Mouse (Mus musculus) hindbrain, embryonic 16.5 days (tissue): ENCODE results near the gene Ntn4. TPM values are rescaled to one million over a fixed set of nuclear protein-coding genes. Genes with fewer than 3 reads are reported as not detected.

Experiments used
- ATAC-seq: fragments of 200-750 bp; cut with Nextera tagmentation; 2 replicates; pipeline ENCODE4 v1.8.0; 2017; ENCODE audit warnings: moderate TSS enrichment, moderate library complexity
- H3K27ac ChIP-seq: fragments of 300-500 bp; sonication (generic); 2 replicates; pipeline ENCODE4 v1.5.1; 2014; ENCODE audit warnings: low read depth, mild to moderate bottlenecking, control low read depth, low read length, moderate library complexity
- H3K27me3 ChIP-seq: fragments of 300-500 bp; sonication (generic); replicated peaks from 2 replicates; pipeline ENCODE4 v1.6.1; 2014; ENCODE audit warnings: low read length; ENCODE audit not compliant: control insufficient read depth, insufficient read depth
- H3K36me3 ChIP-seq: fragments of 300-500 bp; sonication (generic); 2 replicates; pipeline ENCODE4 v1.6.1; 2014; ENCODE audit warnings: mild to moderate bottlenecking, low read length, moderate library complexity, mixed read lengths; ENCODE audit not compliant: control insufficient read depth, insufficient read depth
- H3K4me1 ChIP-seq: fragments of 300-500 bp; sonication (generic); 2 replicates; pipeline ENCODE4 v1.6.1; 2014; ENCODE audit warnings: low read depth, low read length; ENCODE audit not compliant: control insufficient read depth, insufficient read depth
- H3K4me2 ChIP-seq: fragments of 300-500 bp; sonication (generic); 2 replicates; pipeline ENCODE4 v1.6.1; 2014; ENCODE audit warnings: mild to moderate bottlenecking, low read length, control low read depth, moderate library complexity
- H3K4me3 ChIP-seq: fragments of 300-500 bp; sonication (generic); 2 replicates; pipeline ENCODE4 v1.5.1; 2014; ENCODE audit warnings: mild to moderate bottlenecking, low read length, control low read depth, moderate library complexity
- H3K9ac ChIP-seq: fragments of 300-500 bp; sonication (generic); 2 replicates; pipeline ENCODE4 v1.6.1; 2014; ENCODE audit warnings: low read depth, mild to moderate bottlenecking, control low read depth, low read length, moderate library complexity
- H3K9me3 ChIP-seq: fragments of 300-500 bp; sonication (generic); 2 replicates; pipeline ENCODE4 v1.6.1; 2014; ENCODE audit warnings: mild to moderate bottlenecking, low read length, moderate library complexity; ENCODE audit not compliant: control insufficient read depth
- WGBS: fragments of 180-500 bp; shearing (Covaris S2); extraction: QIAGEN DNeasy Blood & Tissue Kit; methylation state at CpG from one replicate; pipeline ENCODE4 v1.1.7; 2014; 5-methylcytosine and 5-hydroxymethylcytosine counted together
- polyA plus RNA-seq: library from polyadenylated mRNA; unstranded; fragments of >200 nt; fragmentation: Nextera tagmentation; extraction: Ambion mirVana; gene quantifications from 2 replicates; pipeline ENCODE4 v1.2.1, GENCODE M21; 2015

The Ntn4 gene
- polyA plus RNA-seq, 1 experiment from 2014 or later: 0.81 TPM

DNA sequence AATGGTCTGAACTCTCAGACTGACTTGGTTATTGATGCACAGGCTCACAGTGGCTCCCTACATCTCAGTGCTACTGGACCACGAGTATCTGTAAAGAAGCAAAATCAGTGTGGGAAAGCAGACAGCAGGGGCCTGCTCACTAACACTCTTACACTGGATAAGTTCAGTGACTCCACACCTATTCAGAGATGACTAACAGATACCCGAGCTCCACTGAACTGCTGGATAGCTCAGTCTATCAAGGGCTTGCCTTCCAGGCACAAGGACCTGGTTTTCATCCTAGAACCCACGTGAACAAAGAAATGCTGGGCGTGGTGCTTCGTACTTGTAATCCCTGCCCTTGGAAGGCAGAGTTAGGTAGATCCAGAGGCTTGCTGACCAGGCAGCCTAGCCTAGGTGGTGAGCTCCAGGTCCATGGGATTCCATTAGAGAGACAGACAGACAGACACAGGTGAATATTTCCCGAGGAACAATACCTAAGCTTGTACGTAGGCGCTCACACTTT is 8.2 kb downstream of the Ntn4 start:
- no peak overlapping the region for H3K4me2 ChIP-seq
- no peak for ATAC-seq
- H3K9ac ChIP-seq: no peak overlapping the region
- no peak overlapping the region for H3K27ac ChIP-seq
- H3K9me3 ChIP-seq: no peaks in the 10 kb centered on the region
- H3K27me3 ChIP-seq: no peaks in the 10 kb centered on the region
- H3K4me3 ChIP-seq: no peak overlapping the region
- H3K36me3 ChIP-seq: no peaks in the 10 kb centered on the region
- 90% methylated on average over 8 of the region's 8 CpGs for WGBS
- H3K4me1 ChIP-seq: no peaks in the 10 kb centered on the region

DNA sequence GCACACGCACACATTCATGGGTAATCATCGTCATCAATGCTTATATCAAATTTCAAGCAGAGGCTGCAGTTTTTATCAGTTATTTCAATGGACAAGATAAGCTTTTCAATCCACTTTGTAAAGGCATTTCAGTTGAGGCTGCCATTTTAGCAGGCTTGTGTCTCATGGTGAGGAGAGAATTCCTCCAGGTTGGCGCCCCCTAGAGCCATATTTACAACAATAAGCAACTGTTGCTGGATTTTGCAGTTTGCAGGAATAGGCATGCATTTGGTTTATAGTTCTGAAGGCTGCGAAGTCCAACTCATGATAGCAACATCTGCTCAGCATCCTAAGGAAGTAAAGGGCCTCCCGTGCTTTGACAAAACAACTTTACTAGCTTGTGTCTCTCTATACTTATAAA is 8.6 kb downstream of the Ntn4 start:
- Histone ChIP-seq H3K27ac (no peak overlapping the region), H3K4me3 (no peak overlapping the region), H3K27me3 (no peaks in the 10 kb centered on the region), H3K4me2 (no peak overlapping the region), H3K4me1 (no peaks in the 10 kb centered on the region), H3K9me3 (no peaks in the 10 kb centered on the region), H3K9ac (no peak overlapping the region), H3K36me3 (no peaks in the 10 kb centered on the region)
- ATAC-seq: no peak
- 83% methylated on average over 5 of the region's 5 CpGs for WGBS

DNA sequence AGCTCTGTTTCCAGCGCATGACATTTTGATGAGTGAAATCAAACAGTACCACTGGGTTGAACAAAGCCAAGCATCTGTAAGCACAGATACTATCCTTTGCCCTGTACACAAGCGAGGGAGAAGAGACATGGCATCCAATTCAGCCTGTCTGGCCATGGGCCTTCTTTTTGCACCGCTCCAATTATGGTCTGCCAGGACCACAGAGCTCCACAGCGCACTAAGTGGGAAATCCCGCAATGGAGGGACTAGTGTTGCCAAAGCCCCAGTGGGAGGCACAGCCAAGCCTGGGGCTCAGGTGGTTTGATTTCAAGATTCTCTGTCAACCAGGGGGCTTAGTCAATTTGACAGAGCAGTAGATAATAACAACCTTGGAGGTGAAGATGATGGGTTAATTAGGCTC is 9.1 kb downstream of the Ntn4 start:
- H3K4me1 ChIP-seq: no peaks in the 10 kb centered on the region
- no peak overlapping the region for H3K9ac ChIP-seq
- H3K9me3 ChIP-seq: no peaks in the 10 kb centered on the region
- WGBS: 80% methylated on average over 5 of the region's 5 CpGs
- H3K36me3 ChIP-seq: no peaks in the 10 kb centered on the region
- no peak overlapping the region for H3K27ac ChIP-seq
- no peak overlapping the region for H3K4me2 ChIP-seq
- no peak overlapping the region for H3K4me3 ChIP-seq
- no peak for ATAC-seq
- no peaks in the 10 kb centered on the region for H3K27me3 ChIP-seq

DNA sequence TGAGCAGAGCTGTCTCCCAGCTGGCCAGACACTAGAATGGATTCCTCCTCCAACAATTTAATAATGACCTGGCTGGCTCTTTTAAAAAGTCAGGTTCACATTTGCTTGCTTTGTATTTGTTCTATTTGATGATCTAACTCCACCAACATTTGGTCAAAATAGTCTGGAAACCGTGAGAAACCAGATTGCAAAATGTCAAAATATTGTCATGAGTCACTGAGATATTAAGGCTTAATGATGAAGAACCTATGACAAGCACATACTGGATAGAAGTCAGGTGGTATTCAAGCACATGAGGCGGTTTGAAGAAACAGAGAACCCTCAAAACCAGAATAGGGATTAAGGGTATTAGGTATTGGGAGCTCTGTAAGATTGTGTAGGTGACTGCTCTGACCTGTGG is 12.8 kb downstream of the Ntn4 start:
- Histone ChIP-seq H3K27ac (no peak overlapping the region), H3K9ac (no peak overlapping the region), H3K36me3 (no peaks in the 10 kb centered on the region), H3K9me3 (no peaks in the 10 kb centered on the region), H3K4me3 (no peak overlapping the region), H3K4me2 (no peak overlapping the region), H3K4me1 (no peaks in the 10 kb centered on the region), H3K27me3 (no peaks in the 10 kb centered on the region)
- 85% methylated on average over 2 of the region's 2 CpGs for WGBS
- ATAC-seq: no peak

DNA sequence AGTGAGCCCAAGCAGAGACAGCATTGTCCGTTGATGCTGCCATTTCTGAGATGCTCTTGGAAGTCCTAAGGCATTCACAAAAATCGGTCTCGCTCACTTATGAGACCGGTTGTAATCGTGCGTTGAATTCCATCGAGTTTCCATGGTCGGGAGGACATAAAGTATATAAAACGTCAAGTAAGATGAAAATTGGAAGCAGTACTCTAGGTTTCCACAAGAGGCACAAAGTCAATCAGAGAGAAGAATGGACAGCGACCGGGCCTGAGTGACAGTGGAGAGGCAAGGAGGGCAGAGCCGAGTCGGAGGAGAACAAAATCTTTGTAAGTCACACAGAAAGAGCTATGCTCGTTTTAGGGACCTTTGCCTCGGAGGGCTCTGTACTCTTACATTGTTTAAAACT is 14.9 kb downstream of the Ntn4 start:
- H3K9ac ChIP-seq: no peak overlapping the region
- WGBS: 82% methylated on average over 15 of the region's 15 CpGs
- no peaks in the 10 kb centered on the region for H3K27me3 ChIP-seq
- ATAC-seq: no peak
- no peak overlapping the region for H3K4me2 ChIP-seq
- no peaks in the 10 kb centered on the region for H3K4me1 ChIP-seq
- H3K27ac ChIP-seq: no peak overlapping the region
- no peak overlapping the region for H3K4me3 ChIP-seq
- H3K9me3 ChIP-seq: no peaks in the 10 kb centered on the region
- H3K36me3 ChIP-seq: no peaks in the 10 kb centered on the region

DNA sequence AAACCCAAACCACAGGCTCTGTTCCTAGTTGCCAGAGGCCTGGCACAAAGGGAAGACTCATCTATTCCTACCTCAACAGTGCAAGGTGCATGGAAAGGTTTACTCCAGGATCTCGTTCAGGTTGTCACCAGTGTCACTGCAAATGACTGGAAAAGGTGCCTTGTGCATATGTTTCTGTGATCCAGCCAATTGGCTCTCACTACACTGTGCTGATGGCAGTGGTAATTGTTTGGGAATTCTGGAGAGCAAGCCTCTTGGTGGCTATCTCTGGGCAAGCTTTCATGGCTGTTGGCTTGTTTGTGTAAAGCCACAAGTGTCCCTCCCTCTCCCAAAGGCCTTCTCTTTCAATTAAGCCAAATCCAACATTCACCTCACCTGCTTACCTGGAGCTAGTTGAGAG is 19.3 kb downstream of the Ntn4 start:
- H3K4me3 ChIP-seq: no peak overlapping the region
- 88% methylated on average over 1 of the region's 1 CpGs for WGBS
- H3K9ac ChIP-seq: no peak overlapping the region
- H3K36me3 ChIP-seq: no peaks in the 10 kb centered on the region
- H3K4me2 ChIP-seq: no peak overlapping the region
- no peaks in the 10 kb centered on the region for H3K27me3 ChIP-seq
- ATAC-seq: no peak
- H3K27ac ChIP-seq: no peak overlapping the region
- H3K9me3 ChIP-seq: no peaks in the 10 kb centered on the region
- no peaks in the 10 kb centered on the region for H3K4me1 ChIP-seq

DNA sequence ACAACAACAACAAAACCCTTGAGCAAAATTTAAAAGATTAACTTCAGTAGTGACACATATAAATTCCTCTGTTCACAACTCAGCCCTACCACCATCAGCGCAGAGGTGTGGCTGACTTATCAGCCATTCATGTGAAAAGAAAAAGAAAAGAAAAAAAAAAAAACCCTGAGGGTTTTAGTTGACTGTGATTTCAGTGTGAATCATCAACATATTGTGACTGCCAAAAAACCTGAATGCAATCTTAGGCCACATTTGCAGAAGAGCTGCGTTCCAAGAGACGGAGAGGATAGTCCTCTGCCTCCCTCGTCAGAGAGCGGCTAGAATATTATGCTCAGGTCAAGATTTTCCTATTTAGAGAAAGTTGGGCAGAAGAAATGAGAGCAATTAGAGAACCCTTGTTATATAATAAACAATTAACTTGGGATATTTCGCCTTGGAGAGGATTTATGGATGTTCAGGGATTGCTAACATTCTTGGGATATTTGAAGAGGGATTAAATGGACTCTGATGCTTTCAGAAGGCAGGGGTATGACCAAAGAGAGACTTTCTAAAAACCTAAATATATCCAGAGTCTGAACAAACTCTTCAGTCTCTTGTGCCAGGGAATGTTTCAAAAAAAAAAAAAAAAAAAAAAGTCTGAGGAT is 21.0 kb downstream of the Ntn4 start:
- no peak overlapping the region for H3K4me3 ChIP-seq
- H3K27me3 ChIP-seq: no peaks in the 10 kb centered on the region
- H3K27ac ChIP-seq: no peak overlapping the region
- H3K4me1 ChIP-seq: no peaks in the 10 kb centered on the region
- 84% methylated on average over 6 of the region's 6 CpGs for WGBS
- H3K36me3 ChIP-seq: no peaks in the 10 kb centered on the region
- H3K9me3 ChIP-seq: no peaks in the 10 kb centered on the region
- ATAC-seq: no peak
- no peak overlapping the region for H3K9ac ChIP-seq
- H3K4me2 ChIP-seq: no peak overlapping the region

DNA sequence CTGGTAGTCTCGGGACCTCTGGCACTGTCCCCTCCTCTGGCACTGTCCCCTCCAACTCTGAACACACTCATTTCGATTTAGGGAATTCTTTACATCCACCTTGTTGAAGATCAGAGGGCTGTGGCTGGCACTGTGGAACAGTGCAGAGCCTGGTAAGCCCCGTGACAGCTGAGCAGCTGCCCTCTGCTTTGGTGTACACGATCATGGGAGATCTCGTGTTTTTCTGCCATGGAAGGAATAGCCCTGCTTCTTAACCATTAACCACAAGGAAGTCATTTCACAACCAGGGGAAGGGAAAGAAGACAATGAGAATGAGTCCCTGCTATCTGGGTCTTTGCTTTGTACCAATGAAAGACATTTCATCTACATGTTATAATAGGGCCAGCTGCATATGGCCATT is 21.5 kb downstream of the Ntn4 start:
- H3K9me3 ChIP-seq: no peaks in the 10 kb centered on the region
- no peak overlapping the region for H3K4me2 ChIP-seq
- H3K27me3 ChIP-seq: no peaks in the 10 kb centered on the region
- no peaks in the 10 kb centered on the region for H3K36me3 ChIP-seq
- H3K27ac ChIP-seq: no peak overlapping the region
- H3K4me1 ChIP-seq: no peaks in the 10 kb centered on the region
- H3K9ac ChIP-seq: no peak overlapping the region
- no peak overlapping the region for H3K4me3 ChIP-seq
- 61% methylated on average over 5 of the region's 5 CpGs for WGBS
- no peak for ATAC-seq

DNA sequence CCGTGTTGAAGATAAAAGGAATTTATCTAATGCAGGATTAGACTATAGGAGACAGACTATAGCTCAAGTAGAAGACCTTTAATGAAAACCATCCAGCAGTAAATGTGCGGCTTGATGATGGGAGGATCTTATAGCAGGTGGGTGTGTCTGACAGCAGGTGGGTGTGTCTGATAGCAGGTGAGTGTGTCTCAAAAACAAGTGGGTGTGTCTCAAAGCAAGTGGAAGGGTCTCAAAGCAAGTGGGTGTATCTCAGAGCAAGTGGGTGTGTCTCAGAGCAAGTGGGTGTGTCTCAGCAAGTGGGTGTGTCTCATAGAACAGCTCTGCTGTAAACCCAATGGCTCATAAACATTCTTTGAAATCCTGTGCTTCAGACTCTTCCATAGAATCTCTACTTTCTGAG is 25.7 kb downstream of the Ntn4 start:
- Histone ChIP-seq H3K27me3 (no peaks in the 10 kb centered on the region), H3K36me3 (no peaks in the 10 kb centered on the region), H3K27ac (no peak overlapping the region), H3K4me2 (no peak overlapping the region), H3K4me3 (no peak overlapping the region), H3K9me3 (no peaks in the 10 kb centered on the region), H3K9ac (no peak overlapping the region), H3K4me1 (no peaks in the 10 kb centered on the region)
- no peak for ATAC-seq
- WGBS: 75% methylated on average over 2 of the region's 2 CpGs

DNA sequence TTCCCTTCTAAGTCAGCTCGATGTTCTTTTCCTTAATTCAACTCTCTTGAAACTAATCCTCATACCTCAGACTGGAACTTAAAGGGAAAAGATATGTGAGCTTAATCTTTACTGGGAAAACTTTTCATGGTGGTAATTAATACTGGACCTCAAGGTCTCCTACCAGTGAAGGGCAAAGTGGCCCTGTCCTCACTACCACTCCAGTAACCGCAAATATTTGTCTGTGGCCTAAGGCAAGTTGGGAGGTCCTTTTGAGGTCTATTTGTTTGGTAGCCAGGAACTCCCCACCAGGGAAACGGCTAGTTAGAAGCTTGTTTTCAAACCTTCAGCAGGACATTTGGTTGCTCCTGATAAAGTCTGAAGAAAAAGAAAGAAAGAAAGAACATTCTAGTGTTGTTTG is 26.5 kb downstream of the Ntn4 start:
- no peaks in the 10 kb centered on the region for H3K27me3 ChIP-seq
- H3K4me3 ChIP-seq: no peak overlapping the region
- no peaks in the 10 kb centered on the region for H3K9me3 ChIP-seq
- no peak overlapping the region for H3K27ac ChIP-seq
- no peaks in the 10 kb centered on the region for H3K4me1 ChIP-seq
- ATAC-seq: no peak
- no peak overlapping the region for H3K9ac ChIP-seq
- H3K4me2 ChIP-seq: no peak overlapping the region
- no peaks in the 10 kb centered on the region for H3K36me3 ChIP-seq
- 74% methylated on average over 3 of the region's 3 CpGs for WGBS
